Mouse (Mus musculus) hindbrain, embryonic 14.5 days (tissue): ENCODE data around the gene Tmed2. TPM values are rescaled to one million over a fixed set of nuclear protein-coding genes. Genes with fewer than 3 reads are reported as not detected.

ENCODE experiments used
- ATAC-seq: fragments of 200-750 bp; cut with Nextera tagmentation; 2 replicates; pipeline ENCODE4 v1.8.0; 2017; ENCODE audit warnings: moderate number of reproducible peaks, mild to moderate bottlenecking, moderate TSS enrichment, moderate library complexity; ENCODE audit not compliant: low FRiP score
- DNase-seq: peaks from one replicate; pipeline ENCODE4 v3.0.0-alpha.2; 2015; ENCODE audit warnings: low spot score
- H3K27ac ChIP-seq: fragments of 300-500 bp; sonication (generic); 2 replicates; pipeline ENCODE4 v1.5.1; 2014; ENCODE audit warnings: mild to moderate bottlenecking, moderate library complexity
- H3K27me3 ChIP-seq: fragments of 300-500 bp; sonication (generic); 2 replicates; pipeline ENCODE4 v1.6.1; 2014; ENCODE audit warnings: mild to moderate bottlenecking, low read length, mixed read lengths; ENCODE audit not compliant: control insufficient read depth, insufficient read depth
- H3K36me3 ChIP-seq: fragments of 300-500 bp; sonication (generic); replicated peaks from 2 replicates; pipeline ENCODE4 v1.6.1; 2014; ENCODE audit not compliant: control insufficient read depth, insufficient read depth
- H3K4me1 ChIP-seq: fragments of 300-500 bp; sonication (generic); replicated peaks from 2 replicates; pipeline ENCODE4 v1.6.1; 2014; ENCODE audit warnings: antibody characterized with exemption, low read length, mixed read lengths; ENCODE audit not compliant: control insufficient read depth, insufficient read depth
- H3K4me2 ChIP-seq: fragments of 300-500 bp; sonication (generic); replicated peaks from 2 replicates; pipeline ENCODE4 v1.6.1; 2014; ENCODE audit warnings: mild to moderate bottlenecking, moderate library complexity
- H3K4me3 ChIP-seq: fragments of 300-500 bp; sonication (generic); replicated peaks from 2 replicates; pipeline ENCODE4 v1.5.1; 2014; ENCODE audit warnings: mild to moderate bottlenecking, low read length
- H3K9ac ChIP-seq: fragments of 300-500 bp; sonication (generic); 2 replicates; pipeline ENCODE4 v1.6.1; 2014
- H3K9me3 ChIP-seq: fragments of 300-500 bp; sonication (generic); 2 replicates; pipeline ENCODE4 v1.6.1; 2016; ENCODE audit warnings: low read length; ENCODE audit not compliant: control insufficient read depth
- WGBS: fragments of 180-500 bp; shearing (Covaris S2); extraction: QIAGEN DNeasy Blood & Tissue Kit; methylation state at CpG from one replicate; pipeline ENCODE4 v1.1.7; 2014; 5-methylcytosine and 5-hydroxymethylcytosine counted together
- polyA plus RNA-seq: library from polyadenylated mRNA; unstranded; fragments of >200 nt; fragmentation: Nextera tagmentation; extraction: Ambion mirVana; gene quantifications from 2 replicates; pipeline ENCODE4 v1.2.1, GENCODE M21; 2014

Gene Tmed2
- polyA plus RNA-seq, 1 experiment from 2014 or later = 354 TPM

- Histone ChIP-seq H3K36me3 (peaks cover 21% of the 10 kb centered on the region), H3K27me3 (no peaks in the 10 kb centered on the region), H3K9me3 (no peaks in the 10 kb centered on the region), H3K4me2 (no peak overlapping the region), H3K9ac (no peak overlapping the region), H3K4me3 (no peak overlapping the region), H3K27ac (no peak overlapping the region), H3K4me1 (no peaks in the 10 kb centered on the region)
- 90% methylated on average over 3 of the region's 3 CpGs for WGBS
- ATAC-seq = no peak
- no peak for DNase-seq
These were observed 39.9 kb upstream of the Tmed2 start for GRCm38 (mm10) chr5:124500573-124500972.

DNA sequence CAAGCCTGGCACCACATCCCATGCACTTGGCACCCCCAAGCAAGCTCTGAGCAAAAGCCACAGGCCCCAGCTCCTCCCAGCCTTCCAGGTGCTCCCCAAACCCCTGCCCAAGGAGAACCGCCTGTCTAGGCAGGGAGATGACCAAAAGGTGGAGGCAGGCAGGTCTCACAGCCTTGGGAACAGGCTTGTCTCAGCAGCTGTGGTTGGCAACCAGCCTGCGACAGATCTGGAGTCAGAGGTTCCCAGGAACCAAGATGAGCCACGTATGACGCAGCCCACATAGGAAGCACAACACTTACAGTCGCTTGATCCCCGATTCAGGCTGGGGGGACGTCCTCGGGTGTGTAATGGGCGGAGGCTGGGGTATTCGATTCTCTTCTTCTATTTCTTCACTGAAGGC lies 39.0 kb upstream of the Tmed2 start:
- H3K4me2 ChIP-seq = no peak overlapping the region
- no peaks in the 10 kb centered on the region for H3K4me1 ChIP-seq
- H3K9ac ChIP-seq = no peak overlapping the region
- no peak for ATAC-seq
- no peaks in the 10 kb centered on the region for H3K9me3 ChIP-seq
- no peaks in the 10 kb centered on the region for H3K27me3 ChIP-seq
- 95% methylated on average over 10 of the region's 10 CpGs for WGBS
- no peak for DNase-seq
- H3K36me3 ChIP-seq = peaks cover 21% of the 10 kb centered on the region
- H3K27ac ChIP-seq = no peak overlapping the region
- no peak overlapping the region for H3K4me3 ChIP-seq

GRCm38 (mm10) chr5:124503742-124504141 lies 36.8 kb upstream of the Tmed2 start:
- H3K9me3 ChIP-seq = no peaks in the 10 kb centered on the region
- no peak overlapping the region for H3K4me2 ChIP-seq
- H3K27ac ChIP-seq = no peak overlapping the region
- DNase-seq (no peak), ATAC-seq (no peak)
- WGBS = 66% methylated on average over 14 of the region's 14 CpGs
- H3K36me3 ChIP-seq = peaks cover 16% of the 10 kb centered on the region
- H3K4me1 ChIP-seq = no peaks in the 10 kb centered on the region
- H3K9ac ChIP-seq = no peak overlapping the region
- H3K27me3 ChIP-seq = no peaks in the 10 kb centered on the region
- no peak overlapping the region for H3K4me3 ChIP-seq

DNA sequence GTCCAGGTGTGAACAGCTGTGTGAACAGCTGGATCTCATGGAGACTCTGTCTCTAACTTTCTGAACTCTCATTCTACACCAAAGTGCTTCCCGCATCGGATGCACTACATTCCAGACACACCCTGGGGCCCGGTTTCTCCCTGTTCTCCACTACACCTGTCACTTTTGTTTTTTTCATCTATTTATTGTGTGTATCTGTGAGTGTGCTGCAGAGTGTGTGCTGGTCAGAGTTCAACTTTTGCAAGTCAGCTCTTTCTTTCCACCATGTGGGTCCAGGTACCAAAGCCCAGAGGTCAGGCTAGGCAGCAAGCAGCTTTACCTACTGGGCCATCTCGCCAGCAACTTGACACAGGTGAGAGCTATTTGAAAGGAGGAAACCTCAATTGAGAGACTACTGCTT lies 35.3 kb upstream of the Tmed2 start:
- 94% methylated on average over 4 of the region's 4 CpGs for WGBS
- Histone ChIP-seq H3K4me2 (no peak overlapping the region), H3K36me3 (peaks cover 16% of the 10 kb centered on the region), H3K27me3 (no peaks in the 10 kb centered on the region), H3K4me3 (no peak overlapping the region), H3K9ac (no peak overlapping the region), H3K9me3 (no peaks in the 10 kb centered on the region), H3K27ac (no peak overlapping the region), H3K4me1 (no peaks in the 10 kb centered on the region)
- DNase-seq (no peak), ATAC-seq (no peak)

DNA sequence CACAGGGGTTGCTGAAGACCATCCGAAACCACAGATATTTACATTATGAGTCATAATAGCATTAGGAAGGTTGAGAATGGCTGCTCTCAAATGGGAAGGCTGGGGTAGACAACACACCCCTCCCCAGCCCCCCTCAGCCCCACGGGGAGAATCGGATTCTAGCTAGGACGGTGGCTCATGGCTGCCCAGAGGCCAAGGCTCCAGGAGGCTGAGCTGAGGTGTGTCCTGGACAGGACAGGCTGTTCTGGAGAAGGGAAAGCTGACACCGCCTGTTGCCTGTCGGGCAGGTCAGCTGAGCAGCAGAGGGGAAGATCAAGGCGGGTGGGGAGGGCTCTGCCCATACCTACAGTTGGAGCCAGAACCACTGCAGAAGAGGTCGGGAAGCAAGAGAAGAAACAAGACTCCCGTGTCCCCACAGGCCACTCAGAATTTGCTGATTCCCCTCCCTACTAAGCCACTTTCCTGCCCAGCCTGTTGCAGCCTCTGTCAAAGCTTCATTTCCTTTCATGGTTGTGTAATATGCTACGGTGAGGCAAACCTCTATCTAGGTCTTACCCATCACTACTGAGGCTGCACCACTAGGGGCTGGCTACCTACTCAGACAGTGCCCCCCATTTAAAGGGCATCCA lies 33.6 kb upstream of the Tmed2 start:
- no peaks in the 10 kb centered on the region for H3K9me3 ChIP-seq
- 87% methylated on average over 10 of the region's 10 CpGs for WGBS
- H3K27ac ChIP-seq = no peak overlapping the region
- H3K4me1 ChIP-seq = no peaks in the 10 kb centered on the region
- H3K27me3 ChIP-seq = no peaks in the 10 kb centered on the region
- DNase-seq (no peak), ATAC-seq (no peak)
- H3K9ac ChIP-seq = no peak overlapping the region
- H3K4me2 ChIP-seq = no peak overlapping the region
- no peak overlapping the region for H3K4me3 ChIP-seq
- H3K36me3 ChIP-seq = peaks cover 16% of the 10 kb centered on the region

DNA sequence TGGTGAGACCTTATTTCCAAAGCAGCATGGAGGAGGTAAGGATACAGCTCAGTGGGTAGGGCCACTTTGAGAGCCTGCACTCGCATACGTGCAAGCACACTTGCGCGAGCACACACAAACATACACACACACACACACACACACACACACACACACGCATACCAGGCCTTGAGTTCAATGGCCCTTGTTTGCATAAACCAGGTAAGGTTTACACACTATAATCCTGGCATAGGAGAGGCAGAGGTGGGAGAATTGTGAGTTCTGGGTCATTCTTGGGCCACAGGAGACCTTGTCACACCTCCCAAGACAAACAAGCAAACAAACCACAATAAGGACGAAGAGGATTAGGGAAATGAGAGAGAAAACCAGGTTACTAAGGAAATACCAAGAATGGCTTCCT lies 31.3 kb upstream of the Tmed2 start:
- WGBS = 94% methylated on average over 6 of the region's 6 CpGs
- no peak overlapping the region for H3K4me2 ChIP-seq
- DNase-seq = no peak

GRCm38 (mm10) chr5:124509742-124510237 lies 30.7 kb upstream of the Tmed2 start:
- H3K9me3 ChIP-seq = no peaks in the 10 kb centered on the region
- 81% methylated on average over 12 of the region's 12 CpGs for WGBS
- no peak overlapping the region for H3K27ac ChIP-seq

More for the DNA sequence above, 31.3 kb upstream of the Tmed2 start:
- H3K36me3 ChIP-seq = peaks cover 13% of the 10 kb centered on the region
- H3K4me3 ChIP-seq = no peak overlapping the region
- no peaks in the 10 kb centered on the region for H3K4me1 ChIP-seq
- no peaks in the 10 kb centered on the region for H3K27me3 ChIP-seq
- no peak for ATAC-seq
- no peak overlapping the region for H3K27ac ChIP-seq
- no peak overlapping the region for H3K9ac ChIP-seq
- no peaks in the 10 kb centered on the region for H3K9me3 ChIP-seq

DNA sequence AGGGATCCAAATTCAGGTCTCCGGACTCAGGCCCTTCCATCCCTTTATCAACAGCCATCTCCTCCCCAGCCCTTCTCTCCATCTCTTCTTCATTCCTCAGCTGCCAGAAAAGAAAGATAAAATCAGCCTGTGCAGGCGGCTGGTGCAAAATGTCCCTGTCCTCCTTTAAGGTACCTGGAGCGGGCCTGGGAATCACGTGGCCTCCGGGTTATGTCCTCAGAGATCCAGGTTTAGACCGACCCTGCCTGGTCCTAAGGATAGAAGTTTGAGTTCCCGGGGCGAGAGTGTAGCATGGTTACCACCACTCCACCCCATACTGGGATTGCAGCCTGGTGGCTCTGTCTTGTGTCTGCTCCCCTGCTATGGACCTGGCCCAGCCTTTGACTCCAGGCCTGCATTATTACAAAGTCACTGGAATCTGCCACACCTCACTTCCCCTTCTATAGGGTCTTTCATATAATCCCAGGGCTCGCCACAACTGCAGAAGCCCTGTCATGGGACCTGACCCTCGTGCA lies 29.9 kb upstream of the Tmed2 start:
- ATAC-seq = no peak
- H3K4me3 ChIP-seq = no peak overlapping the region
- DNase-seq = no peak
- 91% methylated on average over 10 of the region's 10 CpGs for WGBS
- no peaks in the 10 kb centered on the region for H3K9me3 ChIP-seq
- H3K27me3 ChIP-seq = no peaks in the 10 kb centered on the region
- peaks cover 21% of the 10 kb centered on the region for H3K36me3 ChIP-seq
- no peaks in the 10 kb centered on the region for H3K4me1 ChIP-seq
- no peak overlapping the region for H3K27ac ChIP-seq
- H3K9ac ChIP-seq = no peak overlapping the region
- H3K4me2 ChIP-seq = no peak overlapping the region

More at GRCm38 (mm10) chr5:124509742-124510237, 30.7 kb upstream of the Tmed2 start:
- ATAC-seq (no peak), DNase-seq (no peak)
- Histone ChIP-seq H3K4me3 (no peak overlapping the region), H3K4me2 (no peak overlapping the region), H3K36me3 (peaks cover 17% of the 10 kb centered on the region), H3K4me1 (no peaks in the 10 kb centered on the region), H3K9ac (no peak overlapping the region), H3K27me3 (no peaks in the 10 kb centered on the region)

GRCm38 (mm10) chr5:124515789-124516188 lies 24.7 kb upstream of the Tmed2 start:
- peaks cover 21% of the 10 kb centered on the region for H3K36me3 ChIP-seq
- no peak overlapping the region for H3K9ac ChIP-seq
- no peaks in the 10 kb centered on the region for H3K4me1 ChIP-seq
- no peaks in the 10 kb centered on the region for H3K27me3 ChIP-seq
- no peak overlapping the region for H3K4me3 ChIP-seq
- ATAC-seq (no peak), DNase-seq (no peak)
- no peak overlapping the region for H3K4me2 ChIP-seq
- 83% methylated on average over 5 of the region's 5 CpGs for WGBS
- H3K9me3 ChIP-seq = no peaks in the 10 kb centered on the region
- no peak overlapping the region for H3K27ac ChIP-seq
